Mouse (Mus musculus) gonadal fat pad, adult 2 months (tissue): Measurements from ENCODE around the gene Ccdc60. TPM values are rescaled to one million over a fixed set of nuclear protein-coding genes. Genes with fewer than 3 reads are reported as not detected.

Experiments used
- polyA plus RNA-seq: library from polyadenylated mRNA; depleted of rRNA; stranded (reverse); fragments of >200 nt; gene quantifications from 2 replicates; pipeline ENCODE4 v1.2.3, GENCODE M21; 2012; rRNA removed

Ccdc60 gene
- polyA plus RNA-seq, 1 experiment, result 0.55 TPM

Other genes starting within 250 kb of the Ccdc60 start
- gene Tmem233, start 205.7 kb downstream of the Ccdc60 start, polyA plus RNA-seq, result not detected in 2 replicates
- gene Hspb8, start 133.9 kb upstream of the Ccdc60 start, polyA plus RNA-seq, result 66.1 and 117 TPM in 2 replicates